Mouse (Mus musculus): Measurements from ENCODE around the gene Slbp. TPM values are rescaled to one million over a fixed set of nuclear protein-coding genes. Genes with fewer than 3 reads are reported as not detected.
A peak's percentile ranks its signal among the peaks of the same experiment; 100 is the strongest.

The Slbp gene
- 10 to 100 TPM; 18.1 to 28.3 (median 23.1) TPM for total RNA-seq (2022)

- peak; percentile 94 to 96 for DNase-seq (ENCODE audit: low spot score in 2 of 2)
Measured at GRCm38 (mm10) chr5:33651921-33652782, at the start of gene Slbp. TSS of gene Slbp (minus strand) at chr5:33652574.

GRCm38 (mm10) chr5:33701832-33702231 lies 49.5 kb upstream of the Slbp start:
- DNase-seq (ENCODE audit: low spot score in 2 of 2): no peak

GRCm38 (mm10) chr5:33700010-33700409 lies 47.6 kb upstream of the Slbp start:
- no peak for DNase-seq (ENCODE audit: low spot score in 2 of 2)

GRCm38 (mm10) chr5:33698669-33699068 lies 46.3 kb upstream of the Slbp start:
- DNase-seq (ENCODE audit: low spot score in 2 of 2): no peak

GRCm38 (mm10) chr5:33697947-33698512 lies 45.7 kb upstream of the Slbp start:
- DNase-seq (ENCODE audit: low spot score in 2 of 2): peak; percentile 59 to 68

GRCm38 (mm10) chr5:33697534-33697933 lies 45.2 kb upstream of the Slbp start:
- DNase-seq (ENCODE audit: low spot score in 2 of 2): no peak

GRCm38 (mm10) chr5:33696430-33696829 lies 44.1 kb upstream of the Slbp start:
- no peak for DNase-seq (ENCODE audit: low spot score in 2 of 2)

GRCm38 (mm10) chr5:33695718-33696121 lies 43.3 kb upstream of the Slbp start:
- DNase-seq (ENCODE audit: low spot score in 2 of 2): no peak

- peak; percentile 52 to 63 for DNase-seq (ENCODE audit: low spot score in 2 of 2)
Measured at GRCm38 (mm10) chr5:33694848-33695717, 42.7 kb upstream of the Slbp start.

GRCm38 (mm10) chr5:33694461-33694847 lies 42.1 kb upstream of the Slbp start:
- no peak for DNase-seq (ENCODE audit: low spot score in 2 of 2)

GRCm38 (mm10) chr5:33692393-33692792 lies 40.0 kb upstream of the Slbp start:
- no peak for DNase-seq (ENCODE audit: low spot score in 2 of 2)

GRCm38 (mm10) chr5:33689852-33690645 lies 37.7 kb upstream of the Slbp start:
- DNase-seq (ENCODE audit: low spot score in 2 of 2): no peak

- DNase-seq (ENCODE audit: low spot score in 2 of 2): no peak
Measured at GRCm38 (mm10) chr5:33689221-33689844, 37.0 kb upstream of the Slbp start.

GRCm38 (mm10) chr5:33688278-33689220 lies 36.2 kb upstream of the Slbp start:
- no peak for DNase-seq (ENCODE audit: low spot score in 2 of 2)

- no peak for DNase-seq (ENCODE audit: low spot score in 2 of 2)
Measured at GRCm38 (mm10) chr5:33687142-33687541, 34.8 kb upstream of the Slbp start.

- no peak for DNase-seq (ENCODE audit: low spot score in 2 of 2)
Measured at GRCm38 (mm10) chr5:33684932-33685331, 32.6 kb upstream of the Slbp start.

GRCm38 (mm10) chr5:33683897-33684652 lies 31.7 kb upstream of the Slbp start:
- DNase-seq (ENCODE audit: low spot score in 2 of 2): peak; percentile 38 to 49

- DNase-seq (ENCODE audit: low spot score in 2 of 2): no peak
Measured at GRCm38 (mm10) chr5:33682963-33683362, 30.6 kb upstream of the Slbp start.
